Mouse (Mus musculus): ENCODE results near the gene 1700013G24Rik. TPM values are rescaled to one million over a fixed set of nuclear protein-coding genes. Genes with fewer than 3 reads are reported as not detected.

Gene 1700013G24Rik
- polyA plus RNA-seq, 1 experiment: not detected

Other genes starting within 250 kb of the 1700013G24Rik start
- gene Wnt4, start 175.8 kb upstream of the 1700013G24Rik start, polyA plus RNA-seq (2012; ENCODE audit: insufficient read depth, insufficient read length, missing spikeins): not detected in 2 replicates
- gene Cdc42, start 95.6 kb upstream of the 1700013G24Rik start, polyA plus RNA-seq (2012; ENCODE audit: insufficient read depth, insufficient read length, missing spikeins): 352 and 400 TPM in 2 replicates
- gene Cela3a, start 43.5 kb upstream of the 1700013G24Rik start, polyA plus RNA-seq (2012; ENCODE audit: insufficient read depth, insufficient read length, missing spikeins): not detected in 2 replicates
- not detected in 2 replicates for gene Cela3b, start 22.7 kb upstream of the 1700013G24Rik start, polyA plus RNA-seq (2012; ENCODE audit: insufficient read depth, insufficient read length, missing spikeins)
- 32.5 and 49.7 TPM in 2 replicates for gene Hspg2, start 15.5 kb downstream of the 1700013G24Rik start, polyA plus RNA-seq (2012; ENCODE audit: insufficient read depth, insufficient read length, missing spikeins)
- gene Ldlrad2, start 121.3 kb downstream of the 1700013G24Rik start, polyA plus RNA-seq (2012; ENCODE audit: insufficient read depth, insufficient read length, missing spikeins): not detected in 2 replicates
- gene Usp48, start 140.5 kb downstream of the 1700013G24Rik start, polyA plus RNA-seq (2012; ENCODE audit: insufficient read depth, insufficient read length, missing spikeins): 25.2 and 62.5 TPM in 2 replicates
- gene Rap1gap, start 211.4 kb downstream of the 1700013G24Rik start, polyA plus RNA-seq (2012; ENCODE audit: insufficient read depth, insufficient read length, missing spikeins): 27.7 and 29.4 TPM in 2 replicates